9 mouse cellular contexts compared by ENCODE assay signal in the genomic region with DNA sequence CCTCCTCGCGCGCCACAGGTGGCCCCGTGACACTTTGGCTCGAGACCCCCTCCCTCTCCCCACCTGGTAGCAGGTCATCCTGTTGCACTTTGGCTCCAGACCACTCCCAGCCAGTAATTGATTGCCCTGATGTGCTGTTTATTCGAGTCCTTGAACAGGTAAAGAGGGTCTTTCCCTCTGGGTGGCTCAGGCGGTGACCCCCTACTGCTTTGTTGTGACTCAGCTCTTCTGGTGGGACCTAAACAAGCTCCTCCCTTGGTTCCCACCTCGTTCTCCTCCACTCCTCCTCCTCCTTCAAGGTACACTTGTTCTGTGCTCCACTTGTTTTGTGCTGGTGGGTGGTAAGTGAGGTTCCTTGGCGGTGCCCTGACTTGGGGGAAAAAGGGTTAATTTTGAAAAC. TPM values are rescaled to one million over a fixed set of nuclear protein-coding genes. Genes with fewer than 3 reads are reported as not detected.
DNase-seq lines count a peak whose midpoint lies in the region; ATAC-seq and TF ChIP-seq lines count a peak whose summit lies in the region.
"Had no signal": no experiment of that assay in that cellular context is flagged by ENCODE, and none has a peak within 500 bp of the region (broad histone marks: within the 10 kb centered on the region; RNA-seq: fewer than 3 reads in every experiment).

No protein-coding gene starts in this region.

- H3K4me3 ChIP-seq in testis, adult 2 months (ENCODE audit: control insufficient read depth, low read depth, low read length): peak overlapping the region; percentile 67
- H3K4me3 ChIP-seq in limb, embryonic 12.5 days (replicated peaks): peak overlapping the region; percentile 61
- H3K4me3 ChIP-seq in stomach, postnatal 0 days (ENCODE audit: low read depth, low read length): no peak overlapping the region

- H3K36me3 ChIP-seq in testis, adult 2 months (ENCODE audit: control insufficient read depth, insufficient read depth, low read length): no peaks in the 10 kb centered on the region
- no peaks in the 10 kb centered on the region for H3K36me3 ChIP-seq in limb, embryonic 12.5 days
- no peaks in the 10 kb centered on the region for H3K36me3 ChIP-seq in stomach, postnatal 0 days (ENCODE audit: control insufficient read depth, insufficient read depth, low read length)

- TF ChIP-seq POLR2A in testis, adult 2 months (IDR thresholded peaks at IDR 0.05; ENCODE audit: control insufficient read depth, low read depth, low read length): no peak

- no peak overlapping the region for H3K27ac ChIP-seq in testis, adult 2 months (ENCODE audit: control insufficient read depth, insufficient read depth, low read depth, low read length)
- no peak overlapping the region for H3K27ac ChIP-seq in limb, embryonic 12.5 days
- H3K27ac ChIP-seq in stomach, postnatal 0 days (replicated peaks): no peak overlapping the region

- no peak overlapping the region for H3K9ac ChIP-seq in limb, embryonic 12.5 days (replicated peaks)
- H3K9ac ChIP-seq in stomach, postnatal 0 days (ENCODE audit: low read length): no peak overlapping the region

- H3K27me3 ChIP-seq in testis, adult 2 months (ENCODE audit: control insufficient read depth, insufficient read depth, low read length): no peaks in the 10 kb centered on the region
- H3K27me3 ChIP-seq in limb, embryonic 12.5 days: peaks cover 15% of the 10 kb centered on the region
- no peaks in the 10 kb centered on the region for H3K27me3 ChIP-seq in stomach, postnatal 0 days (ENCODE audit: control insufficient read depth, insufficient read depth, low read length)

- H3K4me1 ChIP-seq in testis, adult 2 months (ENCODE audit: control insufficient read depth, insufficient read depth, low read length): peaks cover 6% of the 10 kb centered on the region
- H3K4me1 ChIP-seq in limb, embryonic 12.5 days (replicated peaks): no peaks in the 10 kb centered on the region
- H3K4me1 ChIP-seq in stomach, postnatal 0 days (replicated peaks; ENCODE audit: control insufficient read depth, insufficient read depth): no peaks in the 10 kb centered on the region

- no peak for TF ChIP-seq EP300 in stomach, postnatal 0 days (optimal IDR thresholded peaks at IDR 0.05)

- no peaks in the 10 kb centered on the region for H3K9me3 ChIP-seq in limb, embryonic 12.5 days
- H3K9me3 ChIP-seq in stomach, postnatal 0 days (ENCODE audit: control insufficient read depth, low read length): no peaks in the 10 kb centered on the region

- H3K4me2 ChIP-seq in limb, embryonic 12.5 days: peak overlapping the region; percentile 75
- H3K4me2 ChIP-seq in stomach, postnatal 0 days (replicated peaks; ENCODE audit: low read depth): peak overlapping the region; percentile 27; the same call in 1 of the 2 replicates

- no peak for ATAC-seq in limb, embryonic 12.5 days (ENCODE audit: insufficient number of reproducible peaks, insufficient read depth, low FRiP score, low TSS enrichment, low read depth)
- no peak for ATAC-seq in stomach, postnatal 0 days (ENCODE audit: low FRiP score, low TSS enrichment)

- 18% methylated on average over 9 of the region's 9 CpGs for WGBS in limb, embryonic 12.5 days
- WGBS in stomach, postnatal 0 days: 29% methylated on average over 6 of the region's 9 CpGs

- DNase-seq in cerebellum, adult 9-11 months: peak; percentile 7
- DNase-seq in cerebellum, adult 8-10 months: no peak
- no peak for DNase-seq in testis, postnatal 10 days (ENCODE audit: low spot score)
- DNase-seq in stomach, postnatal 0 days (ENCODE audit: low spot score): no peak
- no peak for DNase-seq in adrenal gland, postnatal 14 days
- DNase-seq in kidney, adult 9 months: no peak
- DNase-seq: lung, adult 2 months had no signal

- TF ChIP-seq CTCF in testis, adult 2 months (IDR thresholded peaks at IDR 0.05; ENCODE audit: control insufficient read depth, insufficient read depth, insufficient replicate concordance, low read depth, low read length): no peak
- no peak for TF ChIP-seq CTCF in stomach, postnatal 0 days (IDR thresholded peaks at IDR 0.05; ENCODE audit: low read depth)

RNA-seq across cellular contexts. Expression of a gene that starts 1.8 kb away (rescaled TPM):
- polyA plus RNA-seq in testis, adult 2 months (2012; rRNA removed): 19.9 and 30.2 TPM in 2 replicates
- 30.2 and 31.8 TPM in 2 replicates for polyA plus RNA-seq in limb, embryonic 12.5 days (2016; fragmentation: Nextera tagmentation; extraction: Ambion mirVana)
- polyA plus RNA-seq in stomach, postnatal 0 days (2015; fragmentation: Nextera tagmentation; extraction: Ambion mirVana): 9.3 and 10.6 TPM in 2 replicates
- 11.5 and 12.4 TPM in 2 replicates for total RNA-seq in adrenal gland, postnatal 14 days (2021)
